Mouse (Mus musculus) lung, postnatal 0 days (tissue): Measurements from ENCODE around the gene Gbp9.

Experiments
- CTCF ChIP-seq: IDR thresholded peaks from 2 replicates; pipeline ENCODE4 v1.5.1; 2016; ENCODE audit warnings: antibody characterized with exemption, mild to moderate bottlenecking
- EP300 ChIP-seq: IDR thresholded peaks from 2 replicates; pipeline ENCODE4 v1.6.1; 2016; ENCODE audit warnings: antibody characterized with exemption, mild to moderate bottlenecking, control low read depth

DNA sequence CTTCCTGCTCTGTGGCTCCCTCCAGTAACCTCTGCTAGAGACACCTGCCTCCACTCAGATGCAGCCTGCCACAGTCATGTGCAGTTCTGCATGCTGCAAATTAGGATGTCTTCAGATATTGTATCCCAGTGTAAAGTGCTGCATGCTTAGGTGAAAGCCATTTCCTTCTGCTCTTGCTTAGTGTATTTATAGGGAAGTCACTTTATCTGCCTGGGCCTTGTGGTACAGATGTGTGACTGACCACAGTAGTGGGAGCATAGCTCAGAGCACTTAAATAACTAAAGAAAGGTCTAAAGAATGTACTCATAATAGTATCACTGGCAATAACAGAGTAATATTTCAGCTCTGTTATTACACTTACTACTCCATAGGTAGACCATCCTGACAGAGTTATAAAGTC is 57.4 kb downstream of the Gbp9 start:
- TF ChIP-seq EP300 (no peak), CTCF (no peak)
